Mouse (Mus musculus) liver, embryonic 14.5 days (tissue): ENCODE measurements at regions not wholly inside any gene's neighbourhood (a gene's known extent, or its start where the extent isn't known, plus 50 kb on each side); places are given as distances from the start of the nearest gene placed in this dataset.

ENCODE experiments used
- ATAC-seq: fragments of 200-750 bp; cut with Nextera tagmentation; 2 replicates; pipeline ENCODE4 v1.8.0; 2017; ENCODE audit warnings: moderate number of reproducible peaks, mild to moderate bottlenecking, moderate library complexity; ENCODE audit not compliant: insufficient read depth
- DNase-seq, 3 experiments: peaks; one replicate each; pipeline ENCODE4 v3.0.0-alpha.2; 2012 to 2013; ENCODE audit warnings: low read depth in 3 of 3, low spot score in 3 of 3
- H3K27ac ChIP-seq: fragments of 300-500 bp; sonication (generic); 2 replicates; pipeline ENCODE4 v1.5.1; 2014; ENCODE audit warnings: moderate library complexity, mild to moderate bottlenecking, control low read depth, inconsistent platforms
- H3K27me3 ChIP-seq: fragments of 300-500 bp; sonication (generic); 2 replicates; pipeline ENCODE4 v1.6.1; 2014; ENCODE audit warnings: mild to moderate bottlenecking, low read length, moderate library complexity; ENCODE audit not compliant: control insufficient read depth, insufficient read depth
- H3K36me3 ChIP-seq: fragments of 300-500 bp; sonication (generic); replicated peaks from 2 replicates; pipeline ENCODE4 v1.6.1; 2014; ENCODE audit warnings: low read depth; ENCODE audit not compliant: control insufficient read depth, insufficient read depth
- H3K4me1 ChIP-seq, 2 experiments: fragments of 200-500 bp in 1 of 2; fragments of 300-500 bp in 1 of 2; sonication (generic) in 1 of 2; replicated peaks; 2 replicates each; pipeline ENCODE4 v1.6.1; 2012 to 2014; ENCODE audit warnings: antibody characterized with exemption in 1 of 2, inconsistent platforms in 1 of 2, low read length in 1 of 2; ENCODE audit not compliant: control insufficient read depth in 2 of 2, insufficient read depth in 2 of 2
- H3K4me2 ChIP-seq: fragments of 300-500 bp; sonication (generic); 2 replicates; pipeline ENCODE4 v1.6.1; 2014; ENCODE audit warnings: low read depth, mild to moderate bottlenecking, control low read depth, moderate library complexity
- H3K4me3 ChIP-seq, 2 experiments: fragments of 200-500 bp in 1 of 2; fragments of 300-500 bp in 1 of 2; sonication (generic) in 1 of 2; 2 replicates each; pipeline ENCODE4 v1.5.1; 2012 to 2014; ENCODE audit warnings: low read depth in 2 of 2, low read length in 2 of 2, mild to moderate bottlenecking in 2 of 2, control low read depth in 1 of 2, inconsistent platforms in 1 of 2, moderate library complexity in 1 of 2; ENCODE audit not compliant: insufficient read depth in 1 of 2
- H3K9ac ChIP-seq: fragments of 300-500 bp; sonication (generic); replicated peaks from 2 replicates; pipeline ENCODE4 v1.6.1; 2014; ENCODE audit warnings: mild to moderate bottlenecking, control low read depth, moderate library complexity
- H3K9me3 ChIP-seq: fragments of 300-500 bp; sonication (generic); 2 replicates; pipeline ENCODE4 v1.6.1; 2016; ENCODE audit warnings: low read length, mixed read lengths; ENCODE audit not compliant: control insufficient read depth
- CTCF ChIP-seq: IDR thresholded peaks from 2 replicates; pipeline ENCODE4 v1.5.1; 2016; ENCODE audit warnings: antibody characterized with exemption, low read depth, control low read depth
- EP300 ChIP-seq: IDR thresholded peaks from 2 replicates; pipeline ENCODE4 v1.6.1; 2016; ENCODE audit warnings: antibody characterized with exemption, low read depth
- WGBS: fragments of 180-500 bp; shearing (Covaris S2); extraction: QIAGEN DNeasy Blood & Tissue Kit; methylation state at CpG from one replicate; pipeline ENCODE4 v1.1.7; 2014; ENCODE audit not compliant: insufficient replicate concordance; 5-methylcytosine and 5-hydroxymethylcytosine counted together

DNA sequence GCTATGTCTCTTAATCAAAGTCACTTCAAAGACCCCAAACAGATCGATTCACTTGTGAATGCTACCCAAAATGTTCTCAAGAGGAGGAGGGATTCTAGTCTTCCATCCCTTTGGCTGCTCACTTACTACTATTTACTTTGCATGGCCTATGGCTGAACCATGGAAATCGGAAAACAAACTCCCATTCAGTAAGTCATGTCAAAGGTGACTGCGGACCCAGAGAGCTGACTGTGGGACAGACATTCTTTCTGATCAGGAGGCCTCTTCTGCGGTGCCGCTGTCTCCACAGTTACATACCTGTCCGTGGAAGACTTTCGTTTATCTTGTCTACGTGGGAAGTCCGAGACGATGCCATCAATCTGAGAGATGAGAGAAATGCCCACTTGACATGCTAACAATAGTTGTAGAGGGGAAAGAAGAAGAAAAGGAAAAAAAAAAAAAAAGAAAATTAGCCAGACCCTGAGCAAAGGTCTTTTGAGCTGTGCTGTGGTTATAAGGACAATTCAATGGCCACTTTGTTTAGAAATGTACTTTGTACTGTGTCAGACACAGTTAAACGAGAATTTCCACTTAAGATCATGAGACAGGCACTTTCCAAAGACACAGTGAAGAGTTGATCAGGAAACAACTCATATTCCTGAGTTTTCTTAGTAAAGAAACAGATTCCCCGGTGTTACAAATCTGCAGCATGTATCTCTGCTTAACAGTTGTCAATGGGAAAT is 92.7 kb downstream of the Olig3 start:
- 63% methylated on average over 12 of the region's 12 CpGs for WGBS
- DNase-seq: no peak
- Histone ChIP-seq H3K4me3 (no peak overlapping the region), H3K36me3 (no peaks in the 10 kb centered on the region), H3K9me3 (no peaks in the 10 kb centered on the region), H3K4me2 (no peak overlapping the region), H3K4me1 (no peaks in the 10 kb centered on the region; a peak in 1 of 4 replicates), H3K27ac (no peak overlapping the region), H3K9ac (no peak overlapping the region), H3K27me3 (no peaks in the 10 kb centered on the region)
- no peak for ATAC-seq
- TF ChIP-seq EP300: no peak
- no peak for TF ChIP-seq CTCF

DNA sequence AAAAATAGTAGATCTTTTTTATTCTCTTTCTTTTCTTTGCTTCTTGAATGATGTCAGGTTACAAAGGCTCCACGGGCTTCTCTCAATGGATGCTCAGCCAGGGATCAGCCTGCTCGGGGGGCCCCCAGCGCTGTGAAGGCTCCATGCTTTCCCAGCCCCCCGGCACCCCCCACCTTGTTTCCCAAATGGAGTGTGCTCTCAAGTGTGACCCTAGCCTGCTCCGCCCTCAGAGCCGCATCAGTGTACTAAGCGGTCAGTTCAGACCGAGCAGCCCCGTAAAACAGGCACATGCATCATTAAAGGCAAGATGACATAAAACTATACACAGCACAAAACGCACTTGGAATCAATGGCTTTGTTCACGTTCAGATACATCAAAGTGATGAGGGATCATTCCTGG is 102.7 kb downstream of the Olig3 start:
- Histone ChIP-seq H3K4me1 (no peaks in the 10 kb centered on the region), H3K4me3 (no peak overlapping the region), H3K4me2 (no peak overlapping the region), H3K9ac (no peak overlapping the region), H3K27ac (no peak overlapping the region), H3K9me3 (no peaks in the 10 kb centered on the region), H3K36me3 (no peaks in the 10 kb centered on the region), H3K27me3 (no peaks in the 10 kb centered on the region)
- ATAC-seq (no peak), DNase-seq (no peak)
- WGBS: 65% methylated on average over 11 of the region's 11 CpGs
- TF ChIP-seq EP300 (no peak), CTCF (no peak)

DNA sequence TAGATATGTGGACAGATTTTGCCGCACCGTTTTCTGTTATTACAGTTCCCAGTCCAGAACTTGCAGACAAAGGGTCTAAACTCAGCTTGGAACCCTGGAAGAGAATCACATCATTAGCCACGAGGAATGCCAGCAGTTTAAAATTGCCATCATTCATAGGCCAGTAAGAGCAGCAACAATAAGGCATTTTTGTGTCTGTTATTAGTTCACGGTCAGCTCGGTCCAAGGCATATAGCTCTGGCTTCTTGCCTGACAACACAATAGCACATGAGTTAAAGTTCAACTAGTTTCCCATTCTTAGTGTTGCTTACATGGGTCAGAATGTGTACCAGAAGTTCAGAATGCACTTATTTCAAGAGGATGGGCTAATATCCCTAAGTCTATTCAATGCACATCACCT is 103.4 kb downstream of the Olig3 start:
- Histone ChIP-seq H3K4me2 (no peak overlapping the region), H3K4me3 (no peak overlapping the region), H3K27ac (no peak overlapping the region), H3K36me3 (no peaks in the 10 kb centered on the region), H3K27me3 (no peaks in the 10 kb centered on the region), H3K9ac (no peak overlapping the region), H3K4me1 (no peaks in the 10 kb centered on the region), H3K9me3 (no peaks in the 10 kb centered on the region)
- TF ChIP-seq CTCF: no peak
- TF ChIP-seq EP300: no peak
- no peak for ATAC-seq
- no peak for DNase-seq
- WGBS: 75% methylated on average over 5 of the region's 5 CpGs

DNA sequence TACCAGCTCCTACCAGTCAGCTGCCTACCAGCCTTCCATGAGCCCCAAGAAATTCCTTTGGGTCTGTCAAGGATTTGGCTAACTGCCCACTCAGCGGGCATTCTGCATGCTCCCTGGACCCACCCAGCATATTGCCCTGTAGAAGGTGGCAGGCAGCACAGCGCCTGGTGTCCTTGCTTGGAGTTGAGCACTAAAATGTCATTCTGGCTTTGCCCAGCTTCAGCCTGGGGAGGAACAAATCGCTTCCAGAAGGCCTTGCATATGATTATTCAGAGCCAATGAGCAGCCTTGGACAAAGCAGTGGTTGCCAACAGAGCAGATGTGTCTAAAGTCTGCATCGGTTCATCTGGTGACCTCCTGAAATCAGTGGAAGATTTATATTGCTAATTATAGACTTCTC is 103.8 kb downstream of the Olig3 start:
- H3K36me3 ChIP-seq: no peaks in the 10 kb centered on the region
- 65% methylated on average over 4 of the region's 4 CpGs for WGBS
- no peaks in the 10 kb centered on the region for H3K9me3 ChIP-seq
- H3K4me3 ChIP-seq: no peak overlapping the region
- DNase-seq: no peak
- TF ChIP-seq EP300 (no peak), CTCF (no peak)
- no peak overlapping the region for H3K4me2 ChIP-seq
- no peak for ATAC-seq
- no peaks in the 10 kb centered on the region for H3K4me1 ChIP-seq
- no peak overlapping the region for H3K9ac ChIP-seq
- no peaks in the 10 kb centered on the region for H3K27me3 ChIP-seq
- no peak overlapping the region for H3K27ac ChIP-seq

DNA sequence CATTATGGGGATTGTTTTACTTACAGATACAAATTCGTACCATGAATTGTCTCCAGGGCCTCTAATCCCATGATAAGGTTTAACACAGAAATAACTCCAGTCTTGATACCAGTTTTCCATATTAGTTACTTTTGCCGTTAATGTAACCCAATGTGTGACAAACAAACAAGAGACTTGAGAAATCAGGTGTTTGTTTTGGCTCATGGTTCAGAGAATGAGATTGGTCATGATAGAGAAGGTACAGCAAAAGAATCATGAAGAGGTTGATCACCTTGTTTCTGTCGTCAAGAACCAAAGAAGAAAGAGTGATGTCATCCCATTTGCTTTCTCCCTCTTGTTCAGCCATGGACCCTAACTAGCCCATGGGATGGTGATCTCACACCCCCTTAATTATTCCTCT is 107.5 kb downstream of the Olig3 start:
- Histone ChIP-seq H3K4me1 (no peaks in the 10 kb centered on the region), H3K27me3 (no peaks in the 10 kb centered on the region), H3K9ac (no peak overlapping the region), H3K9me3 (no peaks in the 10 kb centered on the region), H3K4me2 (no peak overlapping the region), H3K4me3 (no peak overlapping the region), H3K27ac (no peak overlapping the region), H3K36me3 (no peaks in the 10 kb centered on the region)
- WGBS: 49% methylated on average over 3 of the region's 3 CpGs
- DNase-seq: no peak
- ATAC-seq: no peak
- TF ChIP-seq EP300 (no peak), CTCF (no peak)
